Mouse (Mus musculus) liver, embryonic 14.5 days (tissue): ENCODE data around the gene Nf1. TPM values are rescaled to one million over a fixed set of nuclear protein-coding genes. Genes with fewer than 3 reads are reported as not detected.

Experiments
- ATAC-seq: fragments of 200-750 bp; cut with Nextera tagmentation; 2 replicates; pipeline ENCODE4 v1.8.0; 2017; ENCODE audit warnings: moderate number of reproducible peaks, mild to moderate bottlenecking, moderate library complexity; ENCODE audit not compliant: insufficient read depth
- DNase-seq, 3 experiments: peaks; one replicate each; pipeline ENCODE4 v3.0.0-alpha.2; 2012 to 2013; ENCODE audit warnings: low read depth in 3 of 3, low spot score in 3 of 3
- H3K27ac ChIP-seq: fragments of 300-500 bp; sonication (generic); 2 replicates; pipeline ENCODE4 v1.5.1; 2014; ENCODE audit warnings: moderate library complexity, mild to moderate bottlenecking, control low read depth, inconsistent platforms
- H3K27me3 ChIP-seq: fragments of 300-500 bp; sonication (generic); 2 replicates; pipeline ENCODE4 v1.6.1; 2014; ENCODE audit warnings: mild to moderate bottlenecking, low read length, moderate library complexity; ENCODE audit not compliant: control insufficient read depth, insufficient read depth
- H3K36me3 ChIP-seq: fragments of 300-500 bp; sonication (generic); replicated peaks from 2 replicates; pipeline ENCODE4 v1.6.1; 2014; ENCODE audit warnings: low read depth; ENCODE audit not compliant: control insufficient read depth, insufficient read depth
- H3K4me1 ChIP-seq, 2 experiments: fragments of 200-500 bp in 1 of 2; fragments of 300-500 bp in 1 of 2; sonication (generic) in 1 of 2; replicated peaks; 2 replicates each; pipeline ENCODE4 v1.6.1; 2012 to 2014; ENCODE audit warnings: antibody characterized with exemption in 1 of 2, inconsistent platforms in 1 of 2, low read length in 1 of 2; ENCODE audit not compliant: control insufficient read depth in 2 of 2, insufficient read depth in 2 of 2
- H3K4me2 ChIP-seq: fragments of 300-500 bp; sonication (generic); 2 replicates; pipeline ENCODE4 v1.6.1; 2014; ENCODE audit warnings: low read depth, mild to moderate bottlenecking, control low read depth, moderate library complexity
- H3K4me3 ChIP-seq, 2 experiments: fragments of 200-500 bp in 1 of 2; fragments of 300-500 bp in 1 of 2; sonication (generic) in 1 of 2; 2 replicates each; pipeline ENCODE4 v1.5.1; 2012 to 2014; ENCODE audit warnings: low read depth in 2 of 2, low read length in 2 of 2, mild to moderate bottlenecking in 2 of 2, control low read depth in 1 of 2, inconsistent platforms in 1 of 2, moderate library complexity in 1 of 2; ENCODE audit not compliant: insufficient read depth in 1 of 2
- H3K9ac ChIP-seq: fragments of 300-500 bp; sonication (generic); replicated peaks from 2 replicates; pipeline ENCODE4 v1.6.1; 2014; ENCODE audit warnings: mild to moderate bottlenecking, control low read depth, moderate library complexity
- H3K9me3 ChIP-seq: fragments of 300-500 bp; sonication (generic); 2 replicates; pipeline ENCODE4 v1.6.1; 2016; ENCODE audit warnings: low read length, mixed read lengths; ENCODE audit not compliant: control insufficient read depth
- CTCF ChIP-seq: IDR thresholded peaks from 2 replicates; pipeline ENCODE4 v1.5.1; 2016; ENCODE audit warnings: antibody characterized with exemption, low read depth, control low read depth
- EP300 ChIP-seq: IDR thresholded peaks from 2 replicates; pipeline ENCODE4 v1.6.1; 2016; ENCODE audit warnings: antibody characterized with exemption, low read depth
- WGBS: fragments of 180-500 bp; shearing (Covaris S2); extraction: QIAGEN DNeasy Blood & Tissue Kit; methylation state at CpG from one replicate; pipeline ENCODE4 v1.1.7; 2014; ENCODE audit not compliant: insufficient replicate concordance; 5-methylcytosine and 5-hydroxymethylcytosine counted together
- polyA plus RNA-seq, 2 experiments: library from polyadenylated mRNA; depleted of rRNA in 1 of 2; stranded (reverse) in 1 of 2; unstranded in 1 of 2; fragments of >200 nt; fragmentation: Nextera tagmentation in 1 of 2; extraction: Ambion mirVana in 1 of 2; gene quantifications; 2 replicates each; pipeline versions ENCODE4 v1.2.1 to v1.2.3; 2012 to 2014

Nf1 gene
- polyA plus RNA-seq, 2 experiments, result 1.7 to 2.3 TPM

DNA sequence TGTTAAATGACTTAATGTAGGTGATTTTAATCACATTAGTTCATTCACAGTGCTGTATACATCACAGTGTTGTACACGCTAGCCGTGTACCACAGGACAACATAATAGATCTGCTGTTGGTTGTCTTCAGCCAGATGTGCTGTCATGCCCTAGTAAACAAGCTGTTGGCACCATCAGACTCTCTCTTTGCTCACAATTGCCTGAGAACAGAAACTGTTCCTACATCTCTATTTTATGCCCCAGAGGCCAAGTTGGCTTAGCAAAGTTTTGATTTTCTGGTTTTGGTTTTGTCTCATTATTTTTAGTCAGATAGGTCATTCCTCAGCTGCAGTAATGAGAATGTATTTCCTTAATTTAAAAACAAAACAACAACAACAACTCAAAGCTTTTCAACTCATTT lies 190.2 kb downstream of the Nf1 start:
- ATAC-seq (no peak), DNase-seq (no peak)
- 75% methylated on average over 2 of the region's 2 CpGs for WGBS
- Histone ChIP-seq H3K36me3 (no peaks in the 10 kb centered on the region), H3K27me3 (no peaks in the 10 kb centered on the region), H3K4me1 (peaks cover 0 to 21% of the 10 kb centered on the region in 2 experiments; a peak in 2 of 4 replicates), H3K9ac (no peak overlapping the region), H3K4me2 (peak overlapping the region; percentile 22; the same call in 1 of the 2 replicates), H3K27ac (no peak overlapping the region), H3K9me3 (no peaks in the 10 kb centered on the region), H3K4me3 (peak overlapping the region in 1 of 2 experiments; percentile 6; a peak in 2 of 4 replicates)
- TF ChIP-seq CTCF (no peak), EP300 (no peak)

- TF ChIP-seq EP300, result no peak
- no peak for TF ChIP-seq CTCF
- H3K27ac ChIP-seq, result no peak within 1 kb of the TSS
- ATAC-seq (no peak), DNase-seq (peak in 1 of 3 experiments; percentile 35)
- H3K4me3 ChIP-seq, result peak within 1 kb of the TSS in 1 of 2 experiments; percentile 20; a peak in 2 of 4 replicates
- 15% methylated on average over 7 of the region's 7 CpGs for WGBS
- no peaks in the 10 kb centered on the region for H3K27me3 ChIP-seq
- peak within 1 kb of the TSS; percentile 22; the same call in 1 of the 2 replicates for H3K4me2 ChIP-seq
- peaks cover 0 to 21% of the 10 kb centered on the region in 2 experiments; a peak in 2 of 4 replicates for H3K4me1 ChIP-seq
- no peak within 1 kb of the TSS for H3K9ac ChIP-seq
- no peaks in the 10 kb centered on the region for H3K36me3 ChIP-seq
- no peaks in the 10 kb centered on the region for H3K9me3 ChIP-seq
Observed at GRCm38 (mm10) chr11:79530333-79530761, 190.9 kb downstream of the Nf1 start, which contains the start of the genes Evi2 and Evi2a. Gene Evi2 (minus strand): TSS chr11:79530589. Gene Evi2a (minus strand): TSS chr11:79530609.

- no peak overlapping the region for H3K27ac ChIP-seq
Observed at GRCm38 (mm10) chr11:79530774-79531173, 191.3 kb downstream of the Nf1 start.

DNA sequence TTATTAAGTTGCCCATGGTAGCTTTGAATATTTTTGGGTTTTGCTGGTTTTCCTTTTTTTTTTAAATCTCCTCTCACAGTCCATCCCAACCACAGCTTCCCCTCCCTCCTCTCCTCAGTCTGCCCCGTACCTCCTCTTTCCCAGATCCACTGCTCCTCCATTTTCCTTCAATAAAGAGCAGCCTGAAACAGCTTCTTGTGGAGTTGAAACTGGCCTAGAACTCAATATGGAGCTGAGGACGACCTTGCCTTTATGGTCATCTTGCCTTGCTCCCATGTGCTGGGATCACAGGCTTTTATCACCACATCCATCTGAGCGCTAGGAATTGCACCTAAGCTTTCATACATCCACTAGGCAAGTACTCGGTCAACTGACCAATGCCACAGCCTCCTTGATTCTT lies 192.0 kb downstream of the Nf1 start:
- H3K27ac ChIP-seq, result no peak overlapping the region
- no peaks in the 10 kb centered on the region for H3K36me3 ChIP-seq
- ATAC-seq (no peak), DNase-seq (no peak)
- H3K4me3 ChIP-seq, result no peak overlapping the region
- no peaks in the 10 kb centered on the region for H3K27me3 ChIP-seq
- no peak for TF ChIP-seq EP300
- TF ChIP-seq CTCF, result no peak
- no peak overlapping the region for H3K4me2 ChIP-seq
- H3K9ac ChIP-seq, result no peak overlapping the region
- no peaks in the 10 kb centered on the region for H3K9me3 ChIP-seq
- peaks cover 0 to 21% of the 10 kb centered on the region in 2 experiments; a peak in 2 of 4 replicates for H3K4me1 ChIP-seq
- 73% methylated on average over 4 of the region's 4 CpGs for WGBS

More at GRCm38 (mm10) chr11:79530774-79531173, 191.3 kb downstream of the Nf1 start:
- Histone ChIP-seq H3K4me1 (peaks cover 0 to 21% of the 10 kb centered on the region in 2 experiments; a peak in 2 of 4 replicates), H3K4me3 (no peak overlapping the region), H3K4me2 (no peak overlapping the region; the same call in 1 of the 2 replicates), H3K27me3 (no peaks in the 10 kb centered on the region), H3K9me3 (no peaks in the 10 kb centered on the region), H3K9ac (no peak overlapping the region), H3K36me3 (no peaks in the 10 kb centered on the region)
- no peak for DNase-seq
- ATAC-seq, result no peak
- no peak for TF ChIP-seq EP300
- TF ChIP-seq CTCF, result no peak
- 20% methylated on average over 11 of the region's 11 CpGs for WGBS

DNA sequence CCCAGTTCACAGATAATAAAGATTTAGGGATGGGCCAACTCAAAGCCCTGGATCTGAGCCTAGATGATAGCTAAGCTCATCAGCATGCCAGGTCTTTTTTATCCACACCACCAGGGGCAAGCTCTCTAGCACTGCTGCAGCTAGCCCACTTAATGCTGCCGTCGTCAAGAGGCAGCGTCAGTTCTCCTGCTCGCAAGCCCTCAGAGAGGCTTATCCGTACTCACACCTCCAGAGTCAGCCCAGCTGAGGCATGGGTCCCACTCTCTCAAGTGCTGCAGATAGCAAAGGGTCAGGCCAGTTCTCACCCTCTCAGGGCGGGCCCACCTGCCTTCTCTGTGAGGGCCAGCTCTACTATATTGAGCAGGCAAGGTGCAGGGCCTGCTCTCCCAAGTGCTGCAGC lies 193.8 kb downstream of the Nf1 start:
- DNase-seq (no peak), ATAC-seq (peak; percentile 62)
- Histone ChIP-seq H3K27ac (no peak overlapping the region), H3K27me3 (no peaks in the 10 kb centered on the region), H3K36me3 (no peaks in the 10 kb centered on the region), H3K9ac (no peak overlapping the region), H3K4me2 (no peak overlapping the region), H3K4me1 (peaks cover 0 to 9% of the 10 kb centered on the region in 2 experiments; a peak in 2 of 4 replicates), H3K9me3 (no peaks in the 10 kb centered on the region), H3K4me3 (no peak overlapping the region)
- no peak for TF ChIP-seq CTCF
- TF ChIP-seq EP300, result no peak
- 13% methylated on average over 6 of the region's 6 CpGs for WGBS
